Mouse (Mus musculus): ENCODE results near the gene Kif26b. TPM values are rescaled to one million over a fixed set of nuclear protein-coding genes. Genes with fewer than 3 reads are reported as not detected.

Gene Kif26b
- polyA plus RNA-seq, 1 experiment from 2014 or later, result 8.8 TPM

- Histone ChIP-seq H3K4me2 (no peak overlapping the region), H3K36me3 (no peaks in the 10 kb centered on the region), H3K9me3 (no peaks in the 10 kb centered on the region), H3K27me3 (replicated peaks) (no peaks in the 10 kb centered on the region), H3K4me3 (no peak overlapping the region), H3K9ac (no peak overlapping the region), H3K27ac (replicated peaks) (no peak overlapping the region), H3K4me1 (peaks cover 36% of the 10 kb centered on the region)
- ATAC-seq (ENCODE audit: extremely low read depth, insufficient number of reproducible peaks, low FRiP score, low TSS enrichment), result no peak
- 71% methylated on average over 3 of the region's 3 CpGs for WGBS
Measured at GRCm38 (mm10) chr1:178691679-178692078, 162.8 kb downstream of the Kif26b start.

DNA sequence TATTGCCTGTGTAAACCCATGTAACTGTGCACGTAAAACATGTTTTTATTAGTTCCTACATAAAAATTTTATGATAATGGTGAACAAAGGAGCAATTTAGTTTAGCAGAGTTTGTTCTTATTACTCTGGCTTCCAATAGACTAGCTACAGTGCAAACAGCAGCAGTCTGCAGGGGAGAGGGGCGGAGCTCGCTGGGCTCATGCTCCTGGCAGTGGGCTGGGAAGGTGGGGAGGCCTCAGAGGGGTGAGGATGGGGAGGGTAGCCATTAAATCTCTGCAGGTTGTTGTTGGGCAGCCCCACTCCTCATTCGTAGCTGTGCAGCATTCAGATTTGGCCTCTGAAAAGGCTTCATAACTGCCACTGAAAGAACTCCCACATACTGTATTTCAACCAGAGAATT lies 171.2 kb downstream of the Kif26b start:
- Histone ChIP-seq H3K9ac (no peak overlapping the region), H3K27ac (replicated peaks) (peak overlapping the region; percentile 17; the same call in 1 of the 2 replicates), H3K4me3 (no peak overlapping the region), H3K9me3 (no peaks in the 10 kb centered on the region), H3K36me3 (no peaks in the 10 kb centered on the region), H3K4me1 (peaks cover 14% of the 10 kb centered on the region), H3K27me3 (replicated peaks) (no peaks in the 10 kb centered on the region), H3K4me2 (no peak overlapping the region)
- ATAC-seq (ENCODE audit: extremely low read depth, insufficient number of reproducible peaks, low FRiP score, low TSS enrichment), result no peak
- 75% methylated on average over 4 of the region's 4 CpGs for WGBS

- Histone ChIP-seq H3K36me3 (peaks cover 7% of the 10 kb centered on the region; the same call in 1 of the 2 replicates), H3K4me2 (no peak overlapping the region), H3K9ac (no peak overlapping the region), H3K4me3 (no peak overlapping the region), H3K4me1 (peaks cover 14% of the 10 kb centered on the region), H3K9me3 (no peaks in the 10 kb centered on the region), H3K27me3 (replicated peaks) (no peaks in the 10 kb centered on the region), H3K27ac (replicated peaks) (no peak overlapping the region)
- no peak for ATAC-seq (ENCODE audit: extremely low read depth, insufficient number of reproducible peaks, low FRiP score, low TSS enrichment)
- WGBS, result 51% methylated on average over 8 of the region's 8 CpGs
Measured at GRCm38 (mm10) chr1:178703496-178703895, 174.6 kb downstream of the Kif26b start.

DNA sequence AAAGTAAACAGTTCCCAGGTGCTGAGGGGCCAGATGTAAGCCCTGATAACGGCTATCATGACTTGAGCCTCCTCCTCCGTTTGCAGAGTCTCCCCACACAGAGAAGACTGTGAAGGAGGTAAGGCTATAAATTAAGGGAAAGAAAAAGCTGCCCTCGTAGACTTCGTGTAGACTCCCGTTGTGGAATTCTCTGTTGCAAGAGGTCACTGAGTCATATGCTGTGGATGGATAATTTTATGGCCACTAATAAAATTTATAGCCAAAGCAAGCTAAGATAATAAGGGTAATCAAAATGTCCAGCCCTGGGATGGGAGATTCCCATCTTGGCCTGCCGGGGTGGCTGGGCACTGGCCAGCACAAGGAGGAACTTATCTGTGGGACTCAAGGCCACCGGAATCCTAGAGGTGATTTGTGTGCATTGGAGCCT lies 179.0 kb downstream of the Kif26b start:
- Histone ChIP-seq H3K36me3 (peaks cover 7% of the 10 kb centered on the region; the same call in 1 of the 2 replicates), H3K4me1 (peaks cover 23% of the 10 kb centered on the region), H3K27ac (replicated peaks) (no peak overlapping the region), H3K4me2 (no peak overlapping the region), H3K27me3 (replicated peaks) (no peaks in the 10 kb centered on the region), H3K4me3 (no peak overlapping the region), H3K9me3 (no peaks in the 10 kb centered on the region), H3K9ac (no peak overlapping the region)
- ATAC-seq (ENCODE audit: extremely low read depth, insufficient number of reproducible peaks, low FRiP score, low TSS enrichment), result no peak
- WGBS, result 65% methylated on average over 7 of the region's 7 CpGs

DNA sequence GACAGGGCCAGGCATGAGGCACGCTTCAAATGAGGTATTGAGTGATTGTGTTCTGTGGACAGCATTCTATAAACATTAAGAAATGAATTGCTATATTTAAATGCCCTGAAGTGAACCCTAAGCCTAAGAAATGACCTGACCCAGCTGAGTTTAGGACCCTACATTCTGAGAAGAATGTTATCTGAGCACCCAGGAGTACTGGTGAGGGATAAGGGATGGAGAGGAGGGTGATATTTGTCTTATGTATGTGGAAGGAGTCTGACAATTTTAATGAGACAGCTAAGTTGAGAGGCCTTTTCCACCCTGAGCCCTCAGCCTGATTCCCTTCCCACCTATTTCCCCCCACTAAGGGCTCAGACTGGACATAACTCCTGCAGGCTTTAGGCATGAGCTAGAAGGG lies 179.4 kb downstream of the Kif26b start:
- no peak overlapping the region for H3K27ac ChIP-seq (replicated peaks)
- H3K27me3 ChIP-seq (replicated peaks), result no peaks in the 10 kb centered on the region
- H3K4me3 ChIP-seq, result no peak overlapping the region
- WGBS, result 85% methylated on average over 1 of the region's 1 CpGs
- H3K4me1 ChIP-seq, result peaks cover 26% of the 10 kb centered on the region
- ATAC-seq (ENCODE audit: extremely low read depth, insufficient number of reproducible peaks, low FRiP score, low TSS enrichment), result no peak
- no peak overlapping the region for H3K4me2 ChIP-seq
- no peak overlapping the region for H3K9ac ChIP-seq
- no peaks in the 10 kb centered on the region for H3K9me3 ChIP-seq
- peaks cover 7% of the 10 kb centered on the region; the same call in 1 of the 2 replicates for H3K36me3 ChIP-seq

DNA sequence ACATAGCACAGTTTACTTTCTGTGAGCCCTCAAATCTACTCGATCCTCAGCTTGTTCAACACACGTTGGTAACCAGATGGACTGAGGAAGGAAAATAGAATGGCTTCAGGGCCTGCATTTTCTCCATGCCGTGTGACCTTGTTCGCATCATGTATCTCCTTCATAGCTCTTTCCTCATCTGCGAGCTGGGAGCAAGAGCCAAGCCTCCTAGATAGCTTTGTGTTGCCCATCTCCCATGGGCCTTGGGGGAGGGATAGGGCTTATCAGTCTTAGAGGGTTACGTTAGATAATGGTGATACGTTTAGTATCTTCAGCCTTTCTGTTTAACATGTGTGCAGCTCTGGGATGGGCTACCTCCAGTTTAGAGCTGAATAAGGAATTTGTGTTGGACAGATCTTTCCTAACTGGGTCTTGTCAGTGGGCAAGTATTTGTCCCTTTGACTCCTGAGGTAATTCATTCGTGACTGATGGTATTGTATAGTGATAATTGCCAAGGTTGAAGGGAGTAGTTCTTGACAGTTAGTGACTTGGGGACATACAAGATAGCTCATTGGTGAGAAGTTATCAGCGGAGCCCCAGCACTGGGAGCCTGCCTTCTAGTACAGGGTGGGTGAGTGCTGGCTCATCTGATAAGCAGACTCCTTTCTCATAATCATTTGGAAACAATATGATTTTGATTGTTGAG lies 183.4 kb downstream of the Kif26b start:
- WGBS, result 49% methylated on average over 9 of the region's 9 CpGs
- Histone ChIP-seq H3K27ac (replicated peaks) (peak overlapping the region; percentile 32; the same call in 1 of the 2 replicates), H3K9me3 (no peaks in the 10 kb centered on the region), H3K36me3 (peaks cover 7% of the 10 kb centered on the region; the same call in 1 of the 2 replicates), H3K27me3 (replicated peaks) (no peaks in the 10 kb centered on the region), H3K9ac (no peak overlapping the region), H3K4me2 (no peak overlapping the region), H3K4me3 (no peak overlapping the region), H3K4me1 (peaks cover 51% of the 10 kb centered on the region)
- no peak for ATAC-seq (ENCODE audit: extremely low read depth, insufficient number of reproducible peaks, low FRiP score, low TSS enrichment)

DNA sequence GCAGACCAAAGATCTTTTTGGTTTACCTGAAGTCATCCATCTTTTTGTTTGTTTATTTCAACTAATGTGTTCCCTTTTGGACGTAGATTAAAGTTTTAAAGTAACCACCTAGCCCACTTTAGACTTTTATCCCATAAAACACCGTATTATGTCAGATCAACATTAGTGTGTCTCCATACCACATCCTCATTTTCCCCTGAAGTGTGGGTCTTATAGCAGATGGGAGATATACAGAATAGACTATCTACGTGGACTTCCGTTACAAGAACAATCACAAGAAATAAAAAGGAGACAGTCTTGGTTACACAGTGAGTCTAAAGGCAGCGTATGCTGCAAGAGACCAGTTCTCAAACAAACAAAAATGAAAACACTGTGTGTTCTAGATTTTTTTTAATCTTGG lies 185.3 kb downstream of the Kif26b start:
- 88% methylated on average over 5 of the region's 5 CpGs for WGBS
- ATAC-seq (ENCODE audit: extremely low read depth, insufficient number of reproducible peaks, low FRiP score, low TSS enrichment), result no peak

DNA sequence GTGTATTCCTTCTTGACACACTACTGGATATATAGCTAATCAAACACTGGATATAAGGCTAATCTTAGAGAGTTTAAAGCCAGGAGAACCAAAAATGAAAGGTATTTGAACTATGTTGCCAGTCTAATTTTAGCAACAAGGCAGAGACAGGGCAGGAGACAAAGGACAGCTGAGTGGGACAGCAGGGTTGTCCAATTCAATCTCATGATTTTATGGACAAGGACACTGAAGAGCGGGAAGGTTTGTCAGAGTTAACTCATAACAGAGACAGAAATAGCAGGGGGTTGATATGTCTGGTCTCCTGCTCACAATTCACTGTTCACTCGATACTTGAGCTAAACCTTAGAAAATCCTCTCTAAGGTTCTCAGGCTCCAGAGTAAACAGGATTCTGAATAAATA lies 187.5 kb downstream of the Kif26b start:
- peaks cover 26% of the 10 kb centered on the region for H3K36me3 ChIP-seq
- peaks cover 60% of the 10 kb centered on the region for H3K4me1 ChIP-seq
- peak overlapping the region; percentile 54; the same call in 1 of the 2 replicates for H3K9ac ChIP-seq
- H3K4me3 ChIP-seq, result no peak overlapping the region
- H3K27ac ChIP-seq (replicated peaks), result peak overlapping the region; percentile 91
- H3K4me2 ChIP-seq, result peak overlapping the region; percentile 8
- no peaks in the 10 kb centered on the region for H3K27me3 ChIP-seq (replicated peaks)
- 31% methylated on average over 2 of the region's 2 CpGs for WGBS
- H3K9me3 ChIP-seq, result peaks cover 5% of the 10 kb centered on the region
- ATAC-seq (ENCODE audit: extremely low read depth, insufficient number of reproducible peaks, low FRiP score, low TSS enrichment), result no peak; the same call in 1 of the 2 replicates

More for the DNA sequence above, 185.3 kb downstream of the Kif26b start:
- H3K9me3 ChIP-seq, result peaks cover 2% of the 10 kb centered on the region
- H3K9ac ChIP-seq, result no peak overlapping the region
- peaks cover 21% of the 10 kb centered on the region for H3K36me3 ChIP-seq
- peaks cover 55% of the 10 kb centered on the region for H3K4me1 ChIP-seq
- no peak overlapping the region for H3K27ac ChIP-seq (replicated peaks)
- no peaks in the 10 kb centered on the region for H3K27me3 ChIP-seq (replicated peaks)
- H3K4me2 ChIP-seq, result no peak overlapping the region
- no peak overlapping the region for H3K4me3 ChIP-seq

GRCm38 (mm10) chr1:178720821-178721220 lies 191.9 kb downstream of the Kif26b start:
- no peak overlapping the region for H3K4me2 ChIP-seq
- peaks cover 22% of the 10 kb centered on the region for H3K36me3 ChIP-seq
- H3K9me3 ChIP-seq, result peaks cover 5% of the 10 kb centered on the region
- H3K27me3 ChIP-seq (replicated peaks), result no peaks in the 10 kb centered on the region
- peaks cover 55% of the 10 kb centered on the region for H3K4me1 ChIP-seq
- no peak overlapping the region for H3K4me3 ChIP-seq
- no peak overlapping the region for H3K9ac ChIP-seq
- ATAC-seq (ENCODE audit: extremely low read depth, insufficient number of reproducible peaks, low FRiP score, low TSS enrichment), result no peak
- H3K27ac ChIP-seq (replicated peaks), result no peak overlapping the region
- 72% methylated on average over 2 of the region's 2 CpGs for WGBS

DNA sequence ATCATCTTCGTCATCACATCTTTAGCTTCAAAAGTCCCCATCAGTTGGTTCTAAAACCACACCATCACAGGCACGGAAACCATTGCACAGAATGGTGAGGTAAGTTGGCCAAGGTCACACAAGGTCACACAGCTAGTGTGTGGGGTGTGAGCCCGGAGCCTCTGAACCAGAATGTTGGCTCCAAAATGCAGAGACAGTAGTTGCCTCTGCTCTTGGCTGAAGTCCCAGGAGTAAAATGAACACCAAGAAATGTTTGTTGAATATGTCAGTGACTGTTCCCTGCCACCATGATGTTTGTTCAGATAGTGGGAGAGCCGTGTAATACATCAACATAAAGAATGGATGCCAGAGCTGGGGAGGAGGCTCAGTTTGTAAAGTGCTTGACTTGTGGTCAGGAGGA lies 193.9 kb downstream of the Kif26b start:
- Histone ChIP-seq H3K27me3 (replicated peaks) (no peaks in the 10 kb centered on the region), H3K9ac (no peak overlapping the region), H3K4me3 (no peak overlapping the region), H3K27ac (replicated peaks) (peak overlapping the region; percentile 40; the same call in 1 of the 2 replicates), H3K4me2 (no peak overlapping the region), H3K36me3 (peaks cover 17% of the 10 kb centered on the region), H3K4me1 (peaks cover 38% of the 10 kb centered on the region), H3K9me3 (peaks cover 5% of the 10 kb centered on the region)
- 64% methylated on average over 4 of the region's 4 CpGs for WGBS
- ATAC-seq (ENCODE audit: extremely low read depth, insufficient number of reproducible peaks, low FRiP score, low TSS enrichment), result no peak

GRCm38 (mm10) chr1:178725536-178725935 lies 196.6 kb downstream of the Kif26b start:
- Histone ChIP-seq H3K27me3 (replicated peaks) (no peaks in the 10 kb centered on the region), H3K36me3 (no peaks in the 10 kb centered on the region), H3K9ac (no peak overlapping the region), H3K4me3 (no peak overlapping the region), H3K9me3 (no peaks in the 10 kb centered on the region), H3K27ac (replicated peaks) (no peak overlapping the region), H3K4me1 (peaks cover 35% of the 10 kb centered on the region), H3K4me2 (no peak overlapping the region)
- WGBS, result 38% methylated on average over 3 of the region's 3 CpGs
- no peak for ATAC-seq (ENCODE audit: extremely low read depth, insufficient number of reproducible peaks, low FRiP score, low TSS enrichment)

DNA sequence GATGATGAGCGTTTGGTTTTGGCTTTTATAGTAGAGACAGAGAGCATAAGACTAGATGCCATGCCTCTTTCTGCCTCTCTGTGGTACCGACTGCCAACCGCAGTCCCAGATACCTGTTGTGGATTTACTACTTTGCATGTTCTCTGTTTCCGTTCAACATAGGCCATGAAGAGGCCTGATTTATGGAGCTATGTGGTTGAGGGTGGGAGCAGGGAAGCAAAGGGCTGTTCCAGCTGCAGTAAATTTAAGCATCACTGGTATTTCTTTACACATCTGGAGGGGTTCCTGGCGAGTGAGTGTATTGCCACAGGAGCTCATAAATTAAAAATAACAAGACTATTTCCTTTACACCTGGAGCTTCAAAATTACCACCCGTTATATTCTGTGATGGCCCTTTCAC lies 199.3 kb downstream of the Kif26b start:
- H3K27ac ChIP-seq (replicated peaks), result no peak overlapping the region
- no peaks in the 10 kb centered on the region for H3K27me3 ChIP-seq (replicated peaks)
- peaks cover 32% of the 10 kb centered on the region for H3K4me1 ChIP-seq
- no peaks in the 10 kb centered on the region for H3K9me3 ChIP-seq
- 87% methylated on average over 6 of the region's 6 CpGs for WGBS
- no peak overlapping the region for H3K4me3 ChIP-seq
- ATAC-seq (ENCODE audit: extremely low read depth, insufficient number of reproducible peaks, low FRiP score, low TSS enrichment), result no peak
- H3K9ac ChIP-seq, result no peak overlapping the region
- no peak overlapping the region for H3K4me2 ChIP-seq
- H3K36me3 ChIP-seq, result peaks cover 5% of the 10 kb centered on the region; the same call in 1 of the 2 replicates

All from heart, embryonic 13.5 days (tissue).